Mouse (Mus musculus) forebrain, embryonic 15.5 days (tissue): Measurements from ENCODE around the gene Taok3. TPM values are rescaled to one million over a fixed set of nuclear protein-coding genes. Genes with fewer than 3 reads are reported as not detected.
A peak's percentile ranks its signal among the peaks of the same experiment; 100 is the strongest.

Experiments used
- ATAC-seq: fragments of 200-750 bp; cut with Nextera tagmentation; replicated peaks from 2 replicates; pipeline ENCODE4 v1.8.0; 2017; ENCODE audit warnings: mild to moderate bottlenecking, moderate TSS enrichment, moderate library complexity
- H3K27ac ChIP-seq: fragments of 300-500 bp; sonication (generic); replicated peaks from 2 replicates; pipeline ENCODE4 v1.5.1; 2015; ENCODE audit warnings: mild to moderate bottlenecking, inconsistent platforms
- H3K27me3 ChIP-seq: fragments of 300-500 bp; sonication (generic); 2 replicates; pipeline ENCODE4 v1.6.1; 2015; ENCODE audit warnings: inconsistent platforms
- H3K36me3 ChIP-seq: fragments of 300-500 bp; sonication (generic); 2 replicates; pipeline ENCODE4 v1.6.1; 2015; ENCODE audit warnings: mild to moderate bottlenecking, inconsistent platforms
- H3K4me1 ChIP-seq: fragments of 300-500 bp; sonication (generic); 2 replicates; pipeline ENCODE4 v1.6.1; 2015; ENCODE audit warnings: inconsistent platforms
- H3K4me2 ChIP-seq: fragments of 300-500 bp; sonication (generic); replicated peaks from 2 replicates; pipeline ENCODE4 v1.6.1; 2015; ENCODE audit warnings: mild to moderate bottlenecking, inconsistent platforms
- H3K4me3 ChIP-seq: fragments of 300-500 bp; sonication (generic); 2 replicates; pipeline ENCODE4 v1.5.1; 2015; ENCODE audit warnings: mild to moderate bottlenecking, inconsistent platforms
- H3K9ac ChIP-seq: fragments of 300-500 bp; sonication (generic); replicated peaks from 2 replicates; pipeline ENCODE4 v1.6.1; 2015; ENCODE audit warnings: mild to moderate bottlenecking, inconsistent platforms
- H3K9me3 ChIP-seq: fragments of 300-500 bp; sonication (generic); 2 replicates; pipeline ENCODE4 v1.6.1; 2016; ENCODE audit warnings: inconsistent platforms
- WGBS: fragments of 180-500 bp; shearing (Covaris S2); methylation state at CpG from one replicate; pipeline ENCODE4 v1.1.7; 2015; ENCODE audit warnings: mixed read lengths; 5-methylcytosine and 5-hydroxymethylcytosine counted together
- polyA plus RNA-seq: library from polyadenylated mRNA; unstranded; fragments of >200 nt; fragmentation: Nextera tagmentation; extraction: Ambion mirVana; gene quantifications from 2 replicates; pipeline ENCODE4 v1.2.1, GENCODE M21; 2015

Gene Taok3
- 45.3 and 51.7 TPM in 2 replicates for polyA plus RNA-seq

GRCm38 (mm10) chr5:117119777-117120488 is at the start of gene Taok3:
TSS of gene Taok3 (plus strand) at chr5:117120129.
- Histone ChIP-seq H3K9me3 (no peaks in the 10 kb centered on the region), H3K27ac (peak within 1 kb of the TSS; percentile 36; the same call in 1 of the 2 replicates), H3K4me2 (peak within 1 kb of the TSS; percentile 88), H3K4me1 (peaks cover 23% of the 10 kb centered on the region), H3K27me3 (no peaks in the 10 kb centered on the region; the same call in 1 of the 2 replicates), H3K4me3 (peak within 1 kb of the TSS; percentile 91), H3K36me3 (no peaks in the 10 kb centered on the region), H3K9ac (peak within 1 kb of the TSS; percentile 58)
- WGBS: under 1% methylated on average over 74 of the region's 74 CpGs
- ATAC-seq: peak; percentile 87

GRCm38 (mm10) chr5:117087718-117088117 is 32.2 kb upstream of the Taok3 start:
- no peak for ATAC-seq
- Histone ChIP-seq H3K4me3 (peak overlapping the region; percentile 16; the same call in 1 of the 2 replicates), H3K9ac (no peak overlapping the region), H3K4me2 (peak overlapping the region; percentile 31), H3K4me1 (peaks cover 9% of the 10 kb centered on the region), H3K27ac (no peak overlapping the region), H3K27me3 (no peaks in the 10 kb centered on the region), H3K9me3 (no peaks in the 10 kb centered on the region), H3K36me3 (peaks cover 15% of the 10 kb centered on the region)
- WGBS: 7% methylated on average over 13 of the region's 13 CpGs

- WGBS: 68% methylated on average over 3 of the region's 3 CpGs
- H3K9ac ChIP-seq: no peak overlapping the region
- H3K4me1 ChIP-seq: peaks cover 9% of the 10 kb centered on the region
- H3K27ac ChIP-seq: no peak overlapping the region
- no peak overlapping the region for H3K4me3 ChIP-seq
- H3K9me3 ChIP-seq: no peaks in the 10 kb centered on the region
- ATAC-seq: no peak
- H3K27me3 ChIP-seq: no peaks in the 10 kb centered on the region
- H3K4me2 ChIP-seq: no peak overlapping the region
- H3K36me3 ChIP-seq: peaks cover 26% of the 10 kb centered on the region
Observed at GRCm38 (mm10) chr5:117089147-117089546, 30.8 kb upstream of the Taok3 start.

GRCm38 (mm10) chr5:117089786-117090185 is 30.1 kb upstream of the Taok3 start:
- Histone ChIP-seq H3K27me3 (no peaks in the 10 kb centered on the region), H3K4me2 (no peak overlapping the region), H3K9ac (no peak overlapping the region), H3K27ac (no peak overlapping the region), H3K36me3 (peaks cover 26% of the 10 kb centered on the region), H3K9me3 (no peaks in the 10 kb centered on the region), H3K4me3 (no peak overlapping the region), H3K4me1 (peaks cover 9% of the 10 kb centered on the region)
- no peak for ATAC-seq
- 28% methylated on average over 6 of the region's 6 CpGs for WGBS

- Histone ChIP-seq H3K4me1 (no peaks in the 10 kb centered on the region), H3K27me3 (no peaks in the 10 kb centered on the region), H3K4me2 (no peak overlapping the region), H3K9ac (no peak overlapping the region), H3K4me3 (no peak overlapping the region), H3K9me3 (no peaks in the 10 kb centered on the region), H3K27ac (no peak overlapping the region), H3K36me3 (peaks cover 35% of the 10 kb centered on the region)
- ATAC-seq: no peak; the same call in 1 of the 2 replicates
- WGBS: 46% methylated on average over 7 of the region's 7 CpGs
Observed at GRCm38 (mm10) chr5:117094431-117094830, 25.5 kb upstream of the Taok3 start.

GRCm38 (mm10) chr5:117096716-117097115 is 23.2 kb upstream of the Taok3 start:
- 42% methylated on average over 3 of the region's 3 CpGs for WGBS
- Histone ChIP-seq H3K9ac (no peak overlapping the region), H3K27me3 (no peaks in the 10 kb centered on the region), H3K4me1 (no peaks in the 10 kb centered on the region), H3K4me3 (no peak overlapping the region), H3K36me3 (peaks cover 47% of the 10 kb centered on the region), H3K4me2 (no peak overlapping the region), H3K9me3 (no peaks in the 10 kb centered on the region), H3K27ac (no peak overlapping the region)
- no peak for ATAC-seq

- Histone ChIP-seq H3K27ac (no peak overlapping the region), H3K9me3 (no peaks in the 10 kb centered on the region), H3K4me1 (no peaks in the 10 kb centered on the region), H3K4me3 (no peak overlapping the region), H3K9ac (no peak overlapping the region), H3K27me3 (no peaks in the 10 kb centered on the region), H3K4me2 (no peak overlapping the region), H3K36me3 (peaks cover 33% of the 10 kb centered on the region)
- no peak for ATAC-seq
- 70% methylated on average over 5 of the region's 5 CpGs for WGBS
Observed at GRCm38 (mm10) chr5:117099008-117099407, 20.9 kb upstream of the Taok3 start.

GRCm38 (mm10) chr5:117099742-117100141 is 20.2 kb upstream of the Taok3 start:
- Histone ChIP-seq H3K4me3 (no peak overlapping the region), H3K9me3 (no peaks in the 10 kb centered on the region), H3K9ac (no peak overlapping the region), H3K4me1 (no peaks in the 10 kb centered on the region), H3K27me3 (no peaks in the 10 kb centered on the region), H3K27ac (no peak overlapping the region), H3K36me3 (peaks cover 39% of the 10 kb centered on the region), H3K4me2 (no peak overlapping the region)
- no peak for ATAC-seq
- 87% methylated on average over 11 of the region's 11 CpGs for WGBS

- peaks cover 60% of the 10 kb centered on the region for H3K36me3 ChIP-seq
- 94% methylated on average over 20 of the region's 20 CpGs for WGBS
- H3K4me2 ChIP-seq: no peak overlapping the region
- ATAC-seq: no peak
- no peak overlapping the region for H3K9ac ChIP-seq
- no peak overlapping the region for H3K27ac ChIP-seq
- H3K9me3 ChIP-seq: no peaks in the 10 kb centered on the region
- H3K4me3 ChIP-seq: no peak overlapping the region
- H3K27me3 ChIP-seq: no peaks in the 10 kb centered on the region
- H3K4me1 ChIP-seq: peaks cover 8% of the 10 kb centered on the region
Observed at GRCm38 (mm10) chr5:117103194-117103929, 16.6 kb upstream of the Taok3 start.

- Histone ChIP-seq H3K36me3 (peaks cover 70% of the 10 kb centered on the region), H3K27me3 (no peaks in the 10 kb centered on the region), H3K27ac (no peak overlapping the region), H3K4me3 (no peak overlapping the region), H3K9ac (no peak overlapping the region), H3K4me1 (peaks cover 8% of the 10 kb centered on the region), H3K9me3 (no peaks in the 10 kb centered on the region), H3K4me2 (no peak overlapping the region)
- ATAC-seq: no peak
- WGBS: 95% methylated on average over 12 of the region's 12 CpGs
Observed at GRCm38 (mm10) chr5:117104329-117104728, 15.6 kb upstream of the Taok3 start.

GRCm38 (mm10) chr5:117105761-117106160 is 14.2 kb upstream of the Taok3 start:
- H3K4me2 ChIP-seq: no peak overlapping the region
- no peak overlapping the region for H3K4me3 ChIP-seq
- H3K9me3 ChIP-seq: no peaks in the 10 kb centered on the region
- H3K36me3 ChIP-seq: peaks cover 64% of the 10 kb centered on the region
- H3K27ac ChIP-seq: 0 out of 2 replicates have a peak overlapping the region, but pooled peaks have one; percentile 23
- 36% methylated on average over 9 of the region's 9 CpGs for WGBS
- ATAC-seq: no peak
- peaks cover 8% of the 10 kb centered on the region for H3K4me1 ChIP-seq
- no peaks in the 10 kb centered on the region for H3K27me3 ChIP-seq
- 0 out of 2 replicates have a peak overlapping the region, but pooled peaks have one; percentile 16 for H3K9ac ChIP-seq

GRCm38 (mm10) chr5:117108292-117108691 is 11.6 kb upstream of the Taok3 start:
- Histone ChIP-seq H3K36me3 (peaks cover 68% of the 10 kb centered on the region), H3K9ac (no peak overlapping the region), H3K4me2 (no peak overlapping the region), H3K27me3 (no peaks in the 10 kb centered on the region), H3K4me3 (no peak overlapping the region), H3K9me3 (no peaks in the 10 kb centered on the region), H3K27ac (no peak overlapping the region), H3K4me1 (peaks cover 8% of the 10 kb centered on the region)
- no peak for ATAC-seq
- 95% methylated on average over 13 of the region's 13 CpGs for WGBS
